Comparison of ENCODE assay signal across 9 mouse cellular contexts in genomic region chr7:96796033-96796741, GRCm38 (mm10).
DNase-seq lines count a peak whose midpoint lies in the region; ATAC-seq and TF ChIP-seq lines count a peak whose summit lies in the region.
"Had no signal": no experiment of that assay in that cellular context is flagged by ENCODE, and none has a peak within 500 bp of the region (broad histone marks: within the 10 kb centered on the region; RNA-seq: fewer than 3 reads in every experiment).

No protein-coding gene starts in this region.

- WGBS in heart, embryonic 12.5 days, result 52% methylated on average over 9 of the region's 9 CpGs
- 35% methylated on average over 9 of the region's 9 CpGs for WGBS in kidney, postnatal 0 days
- 15% methylated on average over 9 of the region's 9 CpGs for WGBS in limb, embryonic 14.5 days
- WGBS in neural tube, embryonic 13.5 days, result 24% methylated on average over 9 of the region's 9 CpGs

- no peaks in the 10 kb centered on the region for H3K9me3 ChIP-seq in heart, embryonic 12.5 days (replicated peaks)
- H3K9me3 ChIP-seq in kidney, postnatal 0 days (replicated peaks; ENCODE audit: low read length), result no peaks in the 10 kb centered on the region
- no peaks in the 10 kb centered on the region for H3K9me3 ChIP-seq in limb, embryonic 14.5 days (ENCODE audit: control insufficient read depth, low read length)
- no peaks in the 10 kb centered on the region for H3K9me3 ChIP-seq in neural tube, embryonic 13.5 days

- H3K36me3 ChIP-seq in heart, embryonic 12.5 days, result no peaks in the 10 kb centered on the region
- H3K36me3 ChIP-seq in kidney, postnatal 0 days (ENCODE audit: insufficient read depth, low read length), result no peaks in the 10 kb centered on the region
- H3K36me3 ChIP-seq in limb, embryonic 14.5 days (ENCODE audit: control insufficient read depth, insufficient read depth, low read length), result peaks cover 6% of the 10 kb centered on the region; the same call in 1 of the 2 replicates
- 0 out of 2 replicates have a peak, but pooled peaks cover 5% of the 10 kb centered on the region for H3K36me3 ChIP-seq in neural tube, embryonic 13.5 days

- H3K4me1 ChIP-seq in heart, embryonic 12.5 days (replicated peaks), result peaks cover 23% of the 10 kb centered on the region
- peaks cover 22% of the 10 kb centered on the region for H3K4me1 ChIP-seq in kidney, postnatal 0 days (replicated peaks; ENCODE audit: insufficient read depth, low read length)
- peaks cover 70% of the 10 kb centered on the region for H3K4me1 ChIP-seq in limb, embryonic 14.5 days (ENCODE audit: control insufficient read depth, insufficient read depth, low read length)
- H3K4me1 ChIP-seq in neural tube, embryonic 13.5 days (replicated peaks), result peaks cover 59% of the 10 kb centered on the region

- no peak for ATAC-seq in heart, embryonic 12.5 days (ENCODE audit: insufficient number of reproducible peaks, low FRiP score)
- ATAC-seq in kidney, postnatal 0 days (replicated peaks; ENCODE audit: low FRiP score, low read depth), result peak; percentile 70
- ATAC-seq in limb, embryonic 14.5 days (ENCODE audit: low FRiP score, low read depth), result peak; percentile 81
- ATAC-seq in neural tube, embryonic 13.5 days (ENCODE audit: low read depth), result peak; percentile 91
- no peak for ATAC-seq in megakaryocyte-erythroid progenitor cell, adult 5-6 weeks (replicated peaks; ENCODE audit: low FRiP score, low TSS enrichment, poor library complexity, severe bottlenecking)

- no peaks in the 10 kb centered on the region for H3K27me3 ChIP-seq in heart, embryonic 12.5 days (replicated peaks)
- H3K27me3 ChIP-seq in kidney, postnatal 0 days (ENCODE audit: insufficient read depth, low read length), result no peaks in the 10 kb centered on the region
- H3K27me3 ChIP-seq in limb, embryonic 14.5 days (ENCODE audit: control insufficient read depth, insufficient read depth, low read length), result no peaks in the 10 kb centered on the region
- H3K27me3 ChIP-seq in neural tube, embryonic 13.5 days, result no peaks in the 10 kb centered on the region

- no peak for TF ChIP-seq POLR2A in limb, embryonic 14.5 days (IDR thresholded peaks at IDR 0.05; ENCODE audit: borderline replicate concordance, extremely low read depth, insufficient read depth, insufficient read length)

- H3K9ac ChIP-seq in heart, embryonic 12.5 days, result no peak overlapping the region
- peak overlapping the region; percentile 37; the same call in 1 of the 2 replicates for H3K9ac ChIP-seq in kidney, postnatal 0 days (ENCODE audit: low read depth, low read length)
- H3K9ac ChIP-seq in limb, embryonic 14.5 days (ENCODE audit: low read depth, low read length, severe bottlenecking), result no peak overlapping the region
- H3K9ac ChIP-seq in neural tube, embryonic 13.5 days, result peak overlapping the region; percentile 41

- H3K4me3 ChIP-seq in heart, embryonic 12.5 days, result no peak overlapping the region
- H3K4me3 ChIP-seq in kidney, postnatal 0 days (replicated peaks; ENCODE audit: low read depth, low read length), result no peak overlapping the region
- no peak overlapping the region for H3K4me3 ChIP-seq in limb, embryonic 14.5 days (replicated peaks; ENCODE audit: low read length)
- H3K4me3 ChIP-seq in neural tube, embryonic 13.5 days, result no peak overlapping the region
- H3K4me3 ChIP-seq: erythroblast, embryonic 14.5 days had no signal

- TF ChIP-seq CTCF in kidney, postnatal 0 days (IDR thresholded peaks at IDR 0.05; ENCODE audit: low read depth), result no peak

- peak overlapping the region; percentile 78 for H3K27ac ChIP-seq in heart, embryonic 12.5 days (ENCODE audit: poor library complexity, severe bottlenecking)
- peak overlapping the region; percentile 82 for H3K27ac ChIP-seq in kidney, postnatal 0 days
- peak overlapping the region; percentile 86 for H3K27ac ChIP-seq in limb, embryonic 14.5 days (replicated peaks; ENCODE audit: low read depth, low read length)
- peak overlapping the region; percentile 85 for H3K27ac ChIP-seq in neural tube, embryonic 13.5 days (replicated peaks)

- no peak overlapping the region for H3K4me2 ChIP-seq in heart, embryonic 12.5 days
- no peak overlapping the region for H3K4me2 ChIP-seq in kidney, postnatal 0 days (ENCODE audit: low read length)
- H3K4me2 ChIP-seq in limb, embryonic 14.5 days (replicated peaks; ENCODE audit: low read depth, low read length, severe bottlenecking), result peak overlapping the region; percentile 4; the same call in 1 of the 2 replicates
- peak overlapping the region; percentile 40 for H3K4me2 ChIP-seq in neural tube, embryonic 13.5 days

- peak; percentile 19 for DNase-seq in gastrocnemius, adult 18-20 months (ENCODE audit: low spot score)
- DNase-seq in gastrocnemius, adult 8-10 months (ENCODE audit: low spot score in 2 of 2), result no peak
- peak; percentile 72 for DNase-seq in fat pad, adult 2 months (ENCODE audit: extremely low read depth, low read depth, low spot score)
- peak; percentile 86 for DNase-seq in kidney, postnatal 0 days (ENCODE audit: low spot score)
- peak; percentile 90 for DNase-seq in limb, embryonic 14.5 days (ENCODE audit: low spot score)

Comparison
In these comparisons a context has a peak if more than half of its experiments do, and no peak if none do; other contexts are left out.
1. DNase-seq: peak in gastrocnemius, adult 18-20 months (single experiment), fat pad, adult 2 months (single experiment), kidney, postnatal 0 days (single experiment) and limb, embryonic 14.5 days (single experiment); none in gastrocnemius, adult 8-10 months (0 of 2).
2. ATAC-seq: peak in kidney, postnatal 0 days (single experiment), limb, embryonic 14.5 days (single experiment) and neural tube, embryonic 13.5 days (single experiment); none in heart, embryonic 12.5 days (single experiment) and megakaryocyte-erythroid progenitor cell, adult 5-6 weeks (single experiment).
3. H3K4me2 ChIP-seq: peak in limb, embryonic 14.5 days (single experiment) and neural tube, embryonic 13.5 days (single experiment); none in heart, embryonic 12.5 days (single experiment) and kidney, postnatal 0 days (single experiment).
4. H3K9ac ChIP-seq: peak in kidney, postnatal 0 days (single experiment) and neural tube, embryonic 13.5 days (single experiment); none in heart, embryonic 12.5 days (single experiment) and limb, embryonic 14.5 days (single experiment).
5. Peak in every context shown above with its lines, with median percentiles within 50 percentile points of each other: H3K27ac ChIP-seq.